Mouse (Mus musculus) layer of hippocampus, adult 8-10 months (tissue): Measurements from ENCODE around the gene Tmed8. TPM values are rescaled to one million over a fixed set of nuclear protein-coding genes. Genes with fewer than 3 reads are reported as not detected.
A peak's percentile ranks its signal among the peaks of the same experiment; 100 is the strongest.
"Not testable (repeated sequence)": the region's sequence is repeated elsewhere in the genome, so short reads cannot be mapped to it uniquely, and the experiment has no call there.

Experiments used
- DNase-seq, 2 experiments: peaks; one replicate each; pipeline ENCODE4 v3.0.0; 2022; ENCODE audit warnings: low spot score in 2 of 2
- total RNA-seq, 4 experiments: library from RNA; stranded (reverse); gene quantifications; 2 replicates each; pipeline ENCODE4 v1.2.4; 2022

Tmed8 gene
- 10 to 100 TPM; 25.6 to 32.4 (median 29.0) TPM for total RNA-seq

DNA sequence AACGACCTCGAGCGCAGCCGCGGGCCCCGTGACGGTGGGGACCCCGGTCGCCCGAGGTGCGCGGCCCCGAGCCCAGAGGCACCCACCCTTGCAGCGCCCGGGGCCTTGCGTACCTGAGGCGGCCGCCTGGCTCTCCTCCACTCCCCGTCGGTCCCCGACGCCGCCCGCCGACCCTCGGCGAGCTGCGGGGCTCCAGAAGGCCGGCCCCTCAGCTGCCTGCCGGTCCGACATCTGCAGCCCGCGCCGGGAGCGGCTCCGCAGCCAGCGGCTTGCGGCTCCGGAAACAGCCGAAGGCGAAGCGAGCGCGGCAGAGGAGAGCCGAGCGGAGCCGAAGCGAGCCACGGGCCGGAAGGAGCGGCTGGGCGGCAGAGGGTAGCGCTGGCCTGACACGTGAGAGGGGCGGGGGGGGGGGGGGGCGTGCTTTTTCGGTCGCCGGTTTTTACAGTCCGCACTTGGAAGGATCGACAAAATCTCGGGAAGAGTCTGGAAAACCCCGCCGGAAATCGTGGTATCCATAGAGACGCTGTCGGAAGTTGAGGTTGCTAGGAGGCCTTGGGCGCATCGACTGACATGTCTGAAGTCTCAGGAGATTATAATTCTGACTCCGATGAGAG lies at the start of gene Tmed8:
Gene Tmed8, minus strand, starts transcription at position 482 of the 614 bp plus-strand sequence.
- DNase-seq = peak; percentile 72 to 75

DNA sequence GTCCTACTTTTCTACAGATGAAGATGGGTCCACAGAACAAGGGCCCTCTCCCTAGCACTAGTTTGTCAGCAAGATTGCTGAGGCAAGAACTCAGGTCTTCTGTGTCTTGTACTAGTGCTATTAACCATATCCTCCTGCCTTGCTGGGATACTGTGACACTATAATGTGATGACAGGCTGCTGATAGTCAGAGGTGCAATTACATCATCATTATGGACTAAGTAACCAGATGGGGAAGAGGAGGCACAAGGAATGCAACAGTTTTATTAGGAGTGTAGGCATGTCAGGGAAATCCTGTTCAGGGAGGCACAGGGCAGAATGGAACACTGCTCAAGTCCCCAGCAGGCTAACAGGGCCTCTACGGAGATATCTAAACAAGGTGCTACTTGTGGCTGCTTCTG lies 38.4 kb upstream of the Tmed8 start, which contains the start of gene Noxred1:
Gene Noxred1, minus strand, starts transcription at position 101 of the 400 bp plus-strand sequence.
- DNase-seq = no peak

DNA sequence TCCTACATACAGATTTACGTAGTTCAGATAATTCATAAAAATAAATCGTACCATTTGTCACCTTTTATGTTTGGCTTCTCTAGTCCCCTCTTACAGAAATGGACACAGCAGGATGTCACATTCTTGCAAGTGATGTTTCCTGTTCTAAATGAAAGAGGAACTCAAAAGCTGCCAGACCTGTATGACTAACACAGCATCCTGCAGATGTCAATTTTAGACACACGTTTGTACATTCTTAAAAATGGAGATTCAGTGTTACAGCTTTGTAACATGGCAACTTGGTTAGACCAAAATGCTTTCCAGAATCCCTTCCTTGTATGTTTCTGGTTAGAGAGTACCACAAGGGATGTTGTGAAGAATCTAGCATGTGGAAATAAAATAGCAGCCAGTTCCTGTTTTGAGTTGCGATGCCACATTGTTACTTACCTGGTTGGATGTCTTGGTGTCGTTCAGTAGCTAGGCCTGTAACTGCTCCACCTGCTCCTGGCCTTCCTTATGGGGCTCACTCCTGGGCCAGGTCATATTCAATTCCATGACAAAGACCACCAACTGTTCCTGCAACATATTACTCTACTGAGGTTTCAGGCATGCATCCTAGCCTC lies 36.7 kb upstream of the Tmed8 start:
- DNase-seq = no peak

DNA sequence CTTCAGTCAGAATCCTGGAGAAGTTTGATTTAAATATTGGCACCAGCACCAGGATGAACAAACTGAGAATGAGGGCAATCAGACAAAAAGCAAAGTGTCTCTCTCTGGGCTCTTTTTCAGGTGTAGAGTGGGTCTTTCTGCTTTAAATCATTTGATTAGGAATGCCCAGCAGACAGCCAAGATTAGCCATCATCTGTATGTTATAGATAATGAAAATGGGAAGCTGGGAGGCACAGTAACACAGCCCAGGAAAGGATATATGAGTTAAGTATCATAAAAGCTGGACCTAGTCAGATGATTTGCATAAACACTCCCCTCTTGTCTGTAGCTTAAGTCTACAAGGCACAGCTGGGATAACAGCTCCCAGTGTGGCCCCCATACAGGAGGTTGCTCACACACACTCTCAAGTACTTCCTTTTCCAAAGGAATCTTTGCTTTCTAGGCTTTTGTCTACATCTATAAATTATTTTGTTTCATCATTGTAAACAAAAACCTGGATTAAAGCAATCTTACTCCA lies 30.2 kb upstream of the Tmed8 start:
- no peak for DNase-seq

DNA sequence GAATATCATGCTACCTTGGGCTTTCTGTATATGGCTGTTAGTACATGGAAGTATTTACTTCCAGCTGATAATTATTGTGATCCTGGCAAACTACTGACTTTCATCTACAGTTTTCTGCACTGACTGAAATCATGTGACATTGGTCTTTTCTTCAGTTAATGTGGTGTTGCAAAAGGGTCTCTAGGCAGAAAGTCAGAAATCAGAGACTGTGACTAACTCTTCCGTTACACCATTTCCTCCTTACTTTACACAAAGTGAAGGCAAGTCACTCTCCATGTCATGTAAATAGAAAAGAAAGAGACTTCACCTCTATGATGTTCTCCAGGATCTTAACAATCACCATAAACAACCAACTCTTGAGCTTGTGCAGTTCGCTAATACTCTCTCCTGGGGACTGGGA lies 29.4 kb upstream of the Tmed8 start:
- DNase-seq = no peak

DNA sequence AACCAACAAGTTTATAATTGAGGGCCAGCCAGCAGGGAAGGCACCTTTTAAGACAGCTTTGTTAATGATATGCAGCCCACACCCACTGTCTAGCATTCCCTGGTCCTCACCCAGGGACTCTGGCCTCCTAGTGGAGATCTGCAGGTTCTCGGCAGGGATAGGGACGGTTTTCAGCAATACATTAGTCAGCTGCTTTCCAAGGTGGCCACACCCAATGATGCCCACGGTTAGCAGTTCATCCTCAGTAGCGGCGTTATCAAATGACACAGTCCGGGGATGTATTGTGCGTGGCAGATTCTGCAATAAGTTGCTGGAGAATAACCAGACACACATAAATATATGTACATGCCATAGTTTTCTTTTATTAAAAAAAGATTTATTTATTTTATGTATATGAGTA lies 26.5 kb upstream of the Tmed8 start:
- DNase-seq = no peak

DNA sequence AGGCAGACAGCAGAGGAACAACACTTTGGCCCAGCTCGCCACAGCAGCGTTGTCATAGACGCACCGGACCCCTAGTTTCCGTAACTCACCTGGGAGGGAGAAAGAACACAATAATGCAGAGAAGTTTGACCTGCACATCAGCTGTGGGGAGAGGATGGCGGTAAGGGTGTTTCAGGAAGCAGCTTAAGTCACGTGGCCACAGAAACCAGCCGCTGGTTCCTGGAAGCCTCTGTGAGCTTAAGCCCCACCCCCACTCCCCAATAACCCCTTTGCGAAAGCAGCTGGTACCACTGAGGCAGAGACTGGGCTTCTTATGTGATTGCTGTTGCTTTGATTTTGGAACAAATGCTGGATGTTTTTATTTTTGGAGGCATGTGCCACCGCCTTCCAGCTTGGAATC lies 24.7 kb upstream of the Tmed8 start:
- DNase-seq = no peak

DNA sequence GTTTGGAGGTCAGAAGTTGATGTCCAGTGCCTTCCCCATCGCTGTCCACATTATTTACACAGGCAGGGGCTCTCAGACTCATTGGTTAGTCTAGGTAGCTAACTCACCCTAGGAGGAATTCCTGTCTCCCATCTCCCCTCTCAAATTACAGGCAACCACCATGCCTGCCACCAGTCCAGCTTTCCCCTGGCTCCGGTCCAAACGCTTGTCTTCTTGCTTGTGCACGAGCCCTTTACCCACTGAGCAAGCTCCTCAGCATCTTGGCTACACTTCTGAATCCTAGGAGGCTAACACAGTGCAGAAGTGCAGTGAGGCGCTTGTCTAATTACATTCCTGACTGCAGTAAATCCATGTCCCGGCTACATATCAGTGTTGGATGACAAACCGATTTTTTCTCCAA lies 19.1 kb upstream of the Tmed8 start:
- no peak for DNase-seq

DNA sequence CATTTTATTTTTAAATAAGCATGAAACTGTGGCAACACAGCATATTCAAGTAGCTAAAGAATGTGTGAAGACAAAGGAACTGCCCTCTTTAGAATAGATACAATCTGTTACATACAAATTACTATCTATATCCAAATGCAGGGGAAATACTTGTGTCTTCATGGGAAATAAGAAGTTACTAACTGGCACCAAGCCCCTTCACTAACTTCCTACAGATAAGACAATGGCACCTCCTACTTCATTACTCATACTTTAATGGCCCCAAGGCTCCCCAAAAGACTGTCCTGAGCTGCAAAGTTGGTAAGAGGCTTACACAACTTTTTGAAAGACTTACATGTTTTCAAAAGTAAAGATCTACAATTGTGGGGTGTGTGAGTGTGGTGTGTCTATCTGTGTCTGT lies 17.3 kb upstream of the Tmed8 start:
- DNase-seq = no peak

DNA sequence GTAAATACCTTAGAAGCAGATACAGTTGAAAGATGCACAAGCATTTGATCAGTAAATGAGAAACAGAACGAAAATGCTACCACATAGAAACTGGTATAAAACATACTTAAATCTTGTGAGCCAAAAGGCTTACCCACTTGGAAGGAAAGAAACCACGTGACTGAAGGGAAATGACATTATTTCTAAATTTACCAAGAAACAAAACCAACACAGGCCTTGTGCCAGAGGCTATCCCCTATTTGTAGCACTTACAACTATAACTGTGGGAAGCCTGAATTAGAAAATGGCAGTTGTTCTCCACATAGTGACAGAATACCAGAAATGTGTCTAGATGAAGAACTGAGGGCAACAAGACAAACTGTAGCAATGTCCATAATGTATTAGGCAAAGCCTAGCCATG lies 15.8 kb upstream of the Tmed8 start:
- DNase-seq = no peak

DNA sequence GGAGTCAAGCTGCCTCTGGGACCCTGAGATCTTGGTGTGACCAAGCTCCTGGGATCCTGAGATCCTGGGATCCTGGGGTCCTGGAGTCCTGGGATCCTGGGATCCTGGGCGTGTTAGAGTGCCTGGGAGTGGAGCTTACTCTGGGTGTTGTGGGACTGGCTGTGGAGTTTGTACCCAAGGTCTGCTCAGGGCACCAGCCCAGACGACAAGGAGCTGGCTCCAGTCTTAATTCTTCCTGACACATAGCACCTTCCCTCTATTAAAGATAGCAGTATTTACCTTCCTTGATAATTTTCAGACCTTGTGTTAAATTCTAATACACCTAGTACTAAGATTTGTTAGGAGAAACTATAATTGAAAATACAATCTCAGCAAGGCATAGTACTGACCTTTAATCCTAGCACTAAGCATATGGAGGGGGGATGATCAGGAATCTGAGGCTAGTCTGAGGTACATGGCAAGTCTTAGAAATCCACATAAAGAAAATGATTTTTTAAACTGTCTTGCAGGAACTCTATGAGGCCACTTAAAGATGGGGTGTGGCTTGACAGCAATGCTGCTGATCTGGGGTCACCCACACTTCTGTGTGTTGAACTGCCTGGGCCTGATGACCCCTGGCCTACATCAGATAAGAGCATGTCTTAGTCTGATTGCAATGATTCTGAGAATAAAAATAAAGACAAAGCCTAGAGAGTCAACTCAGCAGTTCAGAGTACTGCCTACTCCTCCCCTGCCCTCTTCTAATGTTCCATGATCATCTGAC lies 12.8 kb upstream of the Tmed8 start:
- DNase-seq = no peak

DNA sequence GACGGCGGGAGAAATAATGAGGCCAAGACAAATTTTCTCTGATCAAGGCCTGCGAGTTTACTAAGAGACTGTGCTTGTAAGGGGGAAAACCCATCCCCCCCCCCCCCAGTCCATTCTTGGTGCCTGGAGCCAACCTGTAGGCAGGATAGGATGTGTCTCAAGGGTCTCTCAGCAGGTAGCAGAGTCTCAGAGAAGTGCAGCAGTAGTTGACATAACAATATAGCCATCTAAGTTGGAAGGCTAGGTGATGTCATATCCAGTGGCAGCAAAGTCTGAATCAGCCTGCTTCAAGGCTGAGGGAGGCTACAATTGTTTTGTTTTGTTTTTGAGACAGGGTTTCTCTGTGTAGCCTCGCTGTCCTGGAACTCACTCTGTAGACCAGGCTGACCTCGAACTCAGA lies 5.5 kb upstream of the Tmed8 start:
- DNase-seq = not testable (repeated sequence)

DNA sequence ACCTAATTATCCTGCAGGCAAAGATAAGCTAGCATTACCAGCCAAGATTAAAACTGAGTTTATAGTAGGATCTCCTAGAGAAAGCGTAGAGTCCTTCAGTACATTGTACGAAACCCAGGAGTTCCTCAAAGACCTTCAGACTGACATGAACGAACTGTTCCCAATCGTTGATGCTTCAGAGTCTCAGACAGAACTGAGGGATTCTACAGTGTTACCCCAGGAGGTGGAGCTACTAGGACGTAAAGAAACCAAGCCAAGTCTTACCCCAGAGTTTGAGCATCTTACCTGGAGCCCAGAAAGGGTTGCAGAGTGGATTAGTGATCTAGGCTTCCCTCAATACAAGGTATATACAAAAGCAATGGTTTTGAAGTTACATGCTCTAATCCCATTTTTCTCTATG lies 1.4 kb upstream of the Tmed8 start:
- no peak for DNase-seq

DNA sequence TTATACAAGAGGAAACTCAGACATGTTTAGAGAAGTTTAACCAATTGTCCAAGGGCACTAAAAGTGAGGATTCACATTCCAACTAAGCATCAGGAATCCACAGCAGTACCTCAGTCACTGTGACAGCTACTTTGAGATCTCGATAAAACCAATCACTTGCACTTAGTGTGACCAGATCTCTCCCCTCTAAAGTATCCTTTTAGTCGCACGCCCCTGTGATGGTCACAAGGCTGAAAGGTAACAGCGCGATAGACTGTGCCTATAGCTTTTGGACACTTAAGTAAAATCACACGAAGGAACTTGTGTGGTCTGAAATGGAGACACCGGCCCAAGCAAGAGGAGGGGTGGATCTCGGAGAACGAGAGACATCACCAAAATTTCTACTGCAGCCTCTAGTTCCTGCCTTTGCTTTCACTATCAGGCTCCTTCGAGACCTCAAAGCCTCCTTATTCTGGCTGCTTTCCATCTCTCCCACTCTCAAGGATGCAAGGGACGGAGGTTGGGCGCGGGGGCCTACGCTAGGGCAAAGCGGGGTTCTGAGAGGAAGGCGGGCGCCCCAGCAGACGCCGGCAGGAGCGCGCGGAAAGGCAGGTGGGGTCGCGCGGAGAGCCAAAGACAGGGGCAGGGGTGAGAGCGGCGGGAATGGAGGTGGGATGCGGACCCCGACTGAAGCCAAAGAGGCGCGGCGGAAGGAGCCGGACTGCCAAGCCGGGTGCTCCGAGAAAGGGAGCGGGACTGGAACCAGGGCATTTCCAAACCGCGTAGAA lies 865 bp downstream of the Tmed8 start, which contains the start of gene Samd15:
Gene Samd15, plus strand, starts transcription at position 518 of the 767 bp plus-strand sequence.
- DNase-seq = peak in 1 of 2 experiments; percentile 17

DNA sequence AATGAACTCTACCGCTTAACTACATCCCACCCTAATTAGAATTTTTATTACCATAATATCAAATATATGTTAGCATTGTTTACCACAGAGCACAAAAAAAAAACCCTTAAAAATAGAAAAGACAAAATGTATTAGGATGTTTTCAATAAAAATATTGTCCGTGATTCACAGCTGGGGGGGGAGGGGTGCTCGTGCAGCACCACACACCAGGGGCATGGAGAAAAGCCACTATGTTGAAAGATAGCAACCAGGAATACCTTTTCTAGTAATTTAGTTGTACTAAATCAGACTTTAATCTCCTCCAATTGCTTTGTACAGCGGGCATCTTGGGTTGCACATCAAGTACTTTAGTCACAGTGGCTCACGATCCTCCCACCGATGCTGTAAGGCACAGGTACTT lies 1.5 kb downstream of the Tmed8 start:
- no peak for DNase-seq

DNA sequence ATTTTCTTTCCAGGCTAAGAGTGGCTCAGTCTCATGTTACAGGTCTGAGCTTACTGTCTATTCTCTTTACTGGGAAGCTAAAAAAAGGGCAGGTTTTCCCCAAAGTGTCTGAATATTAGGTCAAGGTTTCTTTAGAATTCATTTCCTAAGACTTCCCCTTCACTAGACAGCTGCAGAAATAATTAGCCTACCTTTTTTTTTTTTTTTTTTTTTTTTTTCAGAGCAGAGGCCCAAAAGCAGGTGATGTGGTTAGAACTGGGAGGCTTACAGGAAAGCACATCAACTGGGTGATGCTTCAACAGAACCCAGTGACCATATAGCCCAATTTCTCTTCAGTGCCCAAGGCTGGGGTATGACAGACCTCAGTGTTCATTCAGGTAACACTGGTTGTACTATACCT lies 3.9 kb downstream of the Tmed8 start:
- no peak for DNase-seq

DNA sequence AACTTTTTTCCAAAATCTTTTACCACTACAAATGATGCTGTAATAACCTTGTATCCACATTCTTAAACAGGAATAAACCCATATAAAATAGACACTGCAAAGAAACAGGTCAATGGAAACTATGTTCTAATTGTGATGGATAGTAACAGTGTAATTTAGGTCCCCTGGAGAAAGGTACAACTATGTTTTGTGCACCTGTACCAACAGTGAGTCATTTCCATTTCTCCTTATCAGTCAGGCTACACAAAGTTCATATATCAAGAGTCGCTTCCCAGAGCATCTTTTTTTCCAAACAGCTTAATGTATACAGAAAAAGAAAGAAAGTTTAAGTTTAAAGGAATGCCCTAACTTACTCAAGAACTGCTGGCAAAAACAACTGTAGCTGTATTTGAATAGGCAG lies 5.2 kb downstream of the Tmed8 start:
- no peak for DNase-seq

DNA sequence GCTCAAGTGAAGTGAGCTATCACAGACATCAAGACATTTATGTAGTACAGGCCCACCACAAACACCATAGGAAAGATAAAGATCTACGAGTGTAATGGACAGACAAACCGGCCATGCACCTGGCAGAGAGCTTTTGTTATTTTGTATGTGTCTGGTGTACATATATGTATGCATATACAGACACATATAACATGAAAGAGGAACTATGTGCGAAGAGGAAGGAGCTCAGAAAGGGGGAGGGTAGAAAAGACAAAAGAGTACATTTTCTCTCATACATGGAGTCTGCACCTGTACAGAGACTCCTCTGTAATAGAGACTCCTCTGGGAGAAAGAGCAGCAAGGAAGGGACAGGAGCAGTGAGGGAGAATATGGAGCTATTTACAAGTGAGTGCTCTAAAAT lies 7.2 kb downstream of the Tmed8 start:
- DNase-seq = no peak

DNA sequence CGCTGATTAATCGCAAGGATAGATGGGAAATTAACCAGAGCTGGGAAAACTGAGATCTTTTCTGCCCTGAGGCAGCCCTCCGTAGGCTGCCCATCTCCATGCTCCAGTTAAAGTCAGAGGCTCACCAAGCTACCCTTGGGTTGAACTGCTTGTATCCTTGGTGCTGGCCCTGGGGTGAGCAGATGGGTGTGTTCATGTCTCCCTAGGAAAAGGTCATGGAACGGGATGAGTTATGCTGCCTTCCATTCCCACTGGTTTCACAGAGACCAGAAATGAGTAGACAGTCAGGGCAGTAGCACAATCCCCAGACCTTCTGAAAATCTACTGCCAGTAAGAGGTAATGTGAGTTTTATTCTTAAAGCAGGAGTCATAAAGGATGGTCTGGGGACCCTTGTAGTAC lies 22.6 kb downstream of the Tmed8 start:
- DNase-seq = no peak

DNA sequence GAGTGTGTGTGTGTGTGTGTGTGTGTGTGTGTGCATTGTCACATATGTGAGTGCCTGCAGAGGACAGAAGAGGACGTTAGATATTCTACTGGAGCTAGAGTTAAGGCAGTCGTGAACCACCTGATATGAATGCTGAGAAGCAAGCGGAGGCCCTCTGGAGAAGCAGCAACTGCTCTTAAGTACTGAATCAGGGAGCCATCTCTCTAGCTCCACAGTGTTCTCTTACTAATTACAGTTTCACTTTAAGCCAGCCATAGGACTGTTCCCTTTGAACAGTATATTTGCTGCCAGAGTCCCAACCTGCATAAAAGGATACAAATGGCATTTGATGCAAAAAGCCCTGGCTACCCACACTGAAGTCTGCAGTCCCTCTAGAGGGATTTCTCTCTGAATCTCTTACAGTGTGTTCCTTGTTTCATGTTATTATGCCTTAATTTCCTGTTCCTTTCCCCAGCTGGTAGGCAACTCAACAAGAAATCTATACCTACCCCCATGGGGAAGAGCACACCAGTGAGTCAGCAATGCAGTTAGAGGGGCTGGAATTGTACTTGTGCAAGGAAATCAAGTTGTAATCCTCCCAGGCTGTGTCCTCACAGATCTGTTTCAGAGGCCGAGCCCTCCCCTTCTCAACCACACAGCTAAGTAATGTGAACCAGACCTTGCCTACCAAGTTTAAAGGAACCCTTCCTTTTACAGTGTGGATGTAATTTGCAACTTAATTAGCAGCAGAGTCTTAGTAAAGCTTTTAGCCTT lies 24.9 kb downstream of the Tmed8 start:
- DNase-seq = no peak

DNA sequence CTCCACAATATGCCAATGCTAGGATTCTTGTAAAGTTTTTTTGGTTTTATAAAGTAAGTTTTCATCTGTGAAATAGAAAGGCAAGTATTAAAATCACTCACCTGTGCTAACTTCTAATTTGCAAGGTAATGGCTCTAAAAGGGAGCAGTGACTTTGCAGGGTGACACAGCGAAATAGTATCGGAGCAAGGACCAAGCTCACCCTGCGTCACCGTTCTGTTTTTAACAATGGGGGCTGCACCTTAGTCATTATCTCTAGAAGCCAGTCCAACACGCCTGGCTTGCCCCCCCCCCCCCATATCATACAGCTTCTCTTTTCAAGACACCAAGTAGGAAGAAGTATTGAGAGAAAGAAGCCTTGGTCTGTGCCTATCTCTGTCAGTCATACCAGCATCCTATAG lies 39.4 kb downstream of the Tmed8 start:
- DNase-seq = no peak
